Mouse (Mus musculus) hindbrain, embryonic 15.5 days (tissue): ENCODE data around the gene Gpx8. TPM values are rescaled to one million over a fixed set of nuclear protein-coding genes. Genes with fewer than 3 reads are reported as not detected.
"Not testable (repeated sequence)": the region's sequence is repeated elsewhere in the genome, so short reads cannot be mapped to it uniquely, and the experiment has no call there.

Experiments used
- ATAC-seq: fragments of 200-750 bp; cut with Nextera tagmentation; 2 replicates; pipeline ENCODE4 v1.8.0; 2017; ENCODE audit warnings: low read depth, moderate number of reproducible peaks, moderate TSS enrichment; ENCODE audit not compliant: low FRiP score
- H3K27ac ChIP-seq: fragments of 300-500 bp; sonication (generic); replicated peaks from 2 replicates; pipeline ENCODE4 v1.5.1; 2015; ENCODE audit warnings: mild to moderate bottlenecking, inconsistent platforms
- H3K27me3 ChIP-seq: fragments of 300-500 bp; sonication (generic); 2 replicates; pipeline ENCODE4 v1.6.1; 2015; ENCODE audit warnings: control low read depth, inconsistent platforms
- H3K36me3 ChIP-seq: fragments of 300-500 bp; sonication (generic); 2 replicates; pipeline ENCODE4 v1.6.1; 2015; ENCODE audit warnings: control low read depth, inconsistent platforms
- H3K4me1 ChIP-seq: fragments of 300-500 bp; sonication (generic); replicated peaks from 2 replicates; pipeline ENCODE4 v1.6.1; 2015; ENCODE audit warnings: control low read depth, inconsistent platforms
- H3K4me2 ChIP-seq: fragments of 300-500 bp; sonication (generic); 2 replicates; pipeline ENCODE4 v1.6.1; 2015; ENCODE audit warnings: moderate library complexity, mild to moderate bottlenecking, inconsistent platforms
- H3K4me3 ChIP-seq: fragments of 300-500 bp; sonication (generic); 2 replicates; pipeline ENCODE4 v1.5.1; 2015; ENCODE audit warnings: mild to moderate bottlenecking, inconsistent platforms
- H3K9ac ChIP-seq: fragments of 300-500 bp; sonication (generic); 2 replicates; pipeline ENCODE4 v1.6.1; 2015; ENCODE audit warnings: inconsistent platforms
- H3K9me3 ChIP-seq: fragments of 300-500 bp; sonication (generic); 2 replicates; pipeline ENCODE4 v1.6.1; 2016; ENCODE audit warnings: control low read depth, inconsistent platforms
- WGBS: fragments of 180-500 bp; shearing (Covaris S2); methylation state at CpG from one replicate; pipeline ENCODE4 v1.1.7; 2015; 5-methylcytosine and 5-hydroxymethylcytosine counted together
- polyA plus RNA-seq: library from polyadenylated mRNA; unstranded; fragments of >200 nt; fragmentation: Nextera tagmentation; extraction: Ambion mirVana; gene quantifications from 2 replicates; pipeline ENCODE4 v1.2.1, GENCODE M21; 2015

The Gpx8 gene
- polyA plus RNA-seq, 1 experiment from 2014 or later: 59.0 TPM

GRCm38 (mm10) chr13:113021521-113021920 lies 24.7 kb downstream of the Gpx8 start:
- ATAC-seq: no peak

GRCm38 (mm10) chr13:113013174-113013953 lies 32.8 kb downstream of the Gpx8 start:
- H3K4me3 ChIP-seq, H3K27ac ChIP-seq, H3K4me2 ChIP-seq, ATAC-seq, H3K9me3 ChIP-seq, H3K27me3 ChIP-seq, H3K36me3 ChIP-seq, H3K4me1 ChIP-seq, H3K9ac ChIP-seq: not testable (repeated sequence)
- WGBS: 64% methylated on average over 20 of the region's 20 CpGs

More at GRCm38 (mm10) chr13:113021521-113021920, 24.7 kb downstream of the Gpx8 start:
- Histone ChIP-seq H3K27me3 (no peaks in the 10 kb centered on the region), H3K27ac (no peak overlapping the region), H3K36me3 (no peaks in the 10 kb centered on the region), H3K4me1 (no peaks in the 10 kb centered on the region), H3K4me2 (no peak overlapping the region), H3K9me3 (no peaks in the 10 kb centered on the region), H3K9ac (no peak overlapping the region), H3K4me3 (no peak overlapping the region)
- WGBS: 91% methylated on average over 2 of the region's 2 CpGs

- ATAC-seq: no peak
- no peak overlapping the region for H3K27ac ChIP-seq
- H3K27me3 ChIP-seq: no peaks in the 10 kb centered on the region
- H3K9ac ChIP-seq: no peak overlapping the region
- H3K4me1 ChIP-seq: no peaks in the 10 kb centered on the region
- 87% methylated on average over 6 of the region's 6 CpGs for WGBS
- H3K4me2 ChIP-seq: no peak overlapping the region
- H3K4me3 ChIP-seq: no peak overlapping the region
- no peaks in the 10 kb centered on the region for H3K9me3 ChIP-seq
- no peaks in the 10 kb centered on the region for H3K36me3 ChIP-seq
These were observed 33.5 kb downstream of the Gpx8 start for GRCm38 (mm10) chr13:113012683-113013082.

- Histone ChIP-seq H3K9me3 (no peaks in the 10 kb centered on the region), H3K9ac (no peak overlapping the region), H3K4me2 (no peak overlapping the region), H3K27me3 (peaks cover 50% of the 10 kb centered on the region), H3K4me1 (peaks cover 13% of the 10 kb centered on the region), H3K36me3 (no peaks in the 10 kb centered on the region), H3K4me3 (no peak overlapping the region), H3K27ac (no peak overlapping the region)
- WGBS: 77% methylated on average over 9 of the region's 9 CpGs
- no peak for ATAC-seq
These were observed 45.5 kb downstream of the Gpx8 start for GRCm38 (mm10) chr13:113000576-113001318.

GRCm38 (mm10) chr13:113000090-113000489 lies 46.1 kb downstream of the Gpx8 start:
- Histone ChIP-seq H3K36me3 (no peaks in the 10 kb centered on the region), H3K9ac (no peak overlapping the region), H3K27me3 (peaks cover 57% of the 10 kb centered on the region), H3K4me2 (no peak overlapping the region), H3K27ac (no peak overlapping the region), H3K4me3 (no peak overlapping the region), H3K9me3 (no peaks in the 10 kb centered on the region), H3K4me1 (peaks cover 13% of the 10 kb centered on the region)
- WGBS: 86% methylated on average over 3 of the region's 3 CpGs
- no peak for ATAC-seq

GRCm38 (mm10) chr13:112998427-112999201 lies 47.6 kb downstream of the Gpx8 start:
- ATAC-seq: peak; percentile 67
- Histone ChIP-seq H3K9me3 (no peaks in the 10 kb centered on the region), H3K27ac (peak overlapping the region; percentile 47), H3K4me1 (peaks cover 23% of the 10 kb centered on the region), H3K4me2 (peak overlapping the region; percentile 99), H3K36me3 (no peaks in the 10 kb centered on the region), H3K27me3 (peaks cover 72% of the 10 kb centered on the region), H3K9ac (peak overlapping the region; percentile 64), H3K4me3 (peak overlapping the region; percentile 56)
- under 1% methylated on average over 46 of the region's 46 CpGs for WGBS

GRCm38 (mm10) chr13:112997369-112997768 lies 48.8 kb downstream of the Gpx8 start:
- Histone ChIP-seq H3K9ac (no peak overlapping the region), H3K27me3 (peaks cover 80% of the 10 kb centered on the region), H3K4me3 (no peak overlapping the region), H3K4me1 (peaks cover 30% of the 10 kb centered on the region), H3K27ac (no peak overlapping the region), H3K9me3 (no peaks in the 10 kb centered on the region), H3K36me3 (no peaks in the 10 kb centered on the region), H3K4me2 (no peak overlapping the region)
- ATAC-seq: no peak
- 67% methylated on average over 6 of the region's 6 CpGs for WGBS

GRCm38 (mm10) chr13:112996407-112996806 lies 49.8 kb downstream of the Gpx8 start:
- WGBS: 64% methylated on average over 4 of the region's 4 CpGs
- Histone ChIP-seq H3K36me3 (no peaks in the 10 kb centered on the region), H3K9me3 (no peaks in the 10 kb centered on the region), H3K4me1 (peaks cover 30% of the 10 kb centered on the region), H3K27ac (no peak overlapping the region), H3K4me2 (no peak overlapping the region), H3K9ac (no peak overlapping the region), H3K4me3 (no peak overlapping the region), H3K27me3 (peaks cover 79% of the 10 kb centered on the region)
- ATAC-seq: no peak

- Histone ChIP-seq H3K4me3 (peak overlapping the region; percentile 46), H3K4me1 (peaks cover 34% of the 10 kb centered on the region), H3K9ac (0 out of 2 replicates have a peak overlapping the region, but pooled peaks have one; percentile 37), H3K4me2 (peak overlapping the region; percentile 92), H3K36me3 (no peaks in the 10 kb centered on the region), H3K27me3 (peaks cover 80% of the 10 kb centered on the region), H3K9me3 (no peaks in the 10 kb centered on the region), H3K27ac (no peak overlapping the region)
- 1% methylated on average over 25 of the region's 25 CpGs for WGBS
- peak; percentile 38; the same call in 1 of the 2 replicates for ATAC-seq
These were observed 52.0 kb downstream of the Gpx8 start for GRCm38 (mm10) chr13:112994191-112994590.

GRCm38 (mm10) chr13:112993531-112994152 lies 52.6 kb downstream of the Gpx8 start, which contains the start of gene Mcidas:
Mcidas (plus strand) TSS chr13:112993845.
- Histone ChIP-seq H3K4me3 (peak within 1 kb of the TSS; percentile 46), H3K4me2 (peak within 1 kb of the TSS; percentile 92), H3K4me1 (peaks cover 34% of the 10 kb centered on the region), H3K9ac (peak within 1 kb of the TSS; percentile 37; the same call in 1 of the 2 replicates), H3K27me3 (peaks cover 86% of the 10 kb centered on the region), H3K27ac (no peak within 1 kb of the TSS), H3K36me3 (no peaks in the 10 kb centered on the region), H3K9me3 (no peaks in the 10 kb centered on the region)
- under 1% methylated on average over 63 of the region's 63 CpGs for WGBS
- peak; percentile 44 for ATAC-seq
